Mouse (Mus musculus): ENCODE measurements around the gene Kmt5a.

DNA sequence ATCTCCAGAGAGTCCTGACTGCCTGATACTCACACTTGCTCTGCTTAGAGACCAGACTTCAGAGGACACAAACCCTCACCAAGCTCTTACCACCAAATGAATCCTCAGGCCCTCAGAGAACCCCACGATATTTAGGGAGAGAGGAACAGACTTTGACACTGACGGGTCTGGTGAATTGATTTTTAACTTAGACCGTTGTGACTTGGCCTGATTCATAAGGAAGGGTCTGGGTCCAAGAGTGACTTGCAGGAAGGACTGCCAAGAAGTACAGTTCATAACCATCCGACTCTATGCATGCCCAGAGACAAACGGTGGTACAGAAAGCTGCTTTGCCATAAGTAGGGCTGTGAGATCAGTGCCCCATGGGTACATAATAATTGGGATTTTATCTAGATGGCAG lies 45.9 kb downstream of the Kmt5a start:
- no peak for TF ChIP-seq GATA1 (IDR thresholded peaks at IDR 0.05; ENCODE audit: low read length)
- no peak for TF ChIP-seq TAL1 (IDR thresholded peaks at IDR 0.05; ENCODE audit: low read length)
